Mouse (Mus musculus): ENCODE measurements around the gene Coil. TPM values are rescaled to one million over a fixed set of nuclear protein-coding genes. Genes with fewer than 3 reads are reported as not detected.

Coil gene
- total RNA-seq, 1 experiment = 37.8 TPM

DNA sequence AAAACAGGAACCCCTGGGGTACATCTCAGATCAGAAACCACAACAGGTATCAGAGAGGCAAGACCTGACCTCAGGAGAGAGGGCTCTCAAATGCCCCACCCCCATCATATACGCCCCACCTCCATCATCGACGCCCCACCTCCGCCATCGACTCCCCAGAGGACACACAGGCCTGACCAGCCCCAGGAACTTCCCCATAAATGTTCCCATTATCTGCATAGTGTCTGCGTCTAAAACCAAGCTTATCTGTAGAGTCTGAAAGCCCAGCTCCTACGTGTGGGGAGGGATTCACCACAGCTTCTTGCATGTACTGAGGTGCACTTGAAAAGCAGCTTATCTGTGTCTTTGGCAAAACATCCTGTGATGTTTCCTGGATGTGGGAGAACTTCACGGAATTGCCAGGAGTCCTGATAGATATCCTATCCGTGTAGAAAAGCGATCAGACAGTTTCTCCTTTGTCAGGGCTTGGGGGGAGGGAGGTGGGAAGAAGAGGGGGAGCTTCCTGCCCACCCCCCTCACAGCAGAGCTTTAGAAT lies 58.9 kb downstream of the Coil start:
- no peak overlapping the region for H3K27ac ChIP-seq (ENCODE audit: insufficient read depth, low read depth, low read length, poor library complexity, severe bottlenecking)
- DNase-seq (ENCODE audit: low read depth, low spot score) = no peak
- no peaks in the 10 kb centered on the region for H3K9me3 ChIP-seq (ENCODE audit: control insufficient read depth, insufficient read depth, low read depth, low read length)
- in situ Hi-C loops (cut with MboI; ENCODE audit: low sequenced_read_pairs in 2 of 2, unreplicated experiment in 2 of 2) = no loop called here
- no peaks in the 10 kb centered on the region for H3K36me3 ChIP-seq (ENCODE audit: control insufficient read depth, insufficient read depth, low read length, poor library complexity, severe bottlenecking)
- H3K4me1 ChIP-seq (ENCODE audit: control insufficient read depth in 2 of 2, insufficient read depth in 2 of 2, low read length in 2 of 2, poor library complexity in 1 of 2) = peaks cover 10 to 19% of the 10 kb centered on the region in 2 experiments
- TF ChIP-seq ZC3H11A (IDR thresholded peaks at IDR 0.05; ENCODE audit: borderline replicate concordance, low read depth, low read length) = no peak
- no peak for TF ChIP-seq MAFK (IDR thresholded peaks at IDR 0.05; ENCODE audit: insufficient read depth, low read depth, low read length)
- TF ChIP-seq CHD2 (IDR thresholded peaks at IDR 0.05; ENCODE audit: low read depth, low read length) = no peak
- no peak for TF ChIP-seq ZNF384 (IDR thresholded peaks at IDR 0.05; ENCODE audit: low read depth, low read length)
- TF ChIP-seq HCFC1 (IDR thresholded peaks at IDR 0.05; ENCODE audit: borderline replicate concordance, insufficient read depth, low read length) = no peak
- no peak overlapping the region for H3K9ac ChIP-seq (ENCODE audit: insufficient read depth, low read depth, low read length, poor library complexity, severe bottlenecking)
- H3K4me3 ChIP-seq (ENCODE audit: insufficient read depth in 1 of 2, low read depth in 1 of 2, low read length in 2 of 2, poor library complexity in 1 of 2, severe bottlenecking in 1 of 2) = 0 out of 4 replicates have a peak overlapping the region, but pooled peaks of 1 of the 2 experiments have one; percentile 16

DNA sequence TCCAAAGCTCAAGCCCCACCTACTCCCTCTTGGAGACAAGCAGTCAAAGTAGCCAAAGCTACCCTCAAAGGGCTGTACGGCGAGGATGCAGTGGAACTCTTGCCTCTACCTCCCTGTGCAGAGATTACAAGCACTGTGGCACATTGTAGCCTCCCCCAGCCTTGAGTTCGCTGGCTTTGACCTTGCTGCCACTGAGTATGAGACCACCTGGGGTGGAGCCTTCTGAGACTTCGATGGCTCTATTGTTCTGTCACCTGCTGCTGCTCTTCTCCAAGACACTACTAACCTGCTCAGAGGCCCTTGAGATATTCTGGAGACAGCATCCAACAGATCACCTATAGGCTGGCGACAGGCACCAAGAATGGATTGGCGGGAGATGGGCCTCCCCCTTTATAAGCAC lies 60.5 kb downstream of the Coil start:
- DNase-seq (ENCODE audit: low read depth, low spot score) = no peak
- H3K9ac ChIP-seq (ENCODE audit: insufficient read depth, low read depth, low read length, poor library complexity, severe bottlenecking) = no peak overlapping the region
- no peaks in the 10 kb centered on the region for H3K36me3 ChIP-seq (ENCODE audit: control insufficient read depth, insufficient read depth, low read length, poor library complexity, severe bottlenecking)
- no peaks in the 10 kb centered on the region for H3K9me3 ChIP-seq (ENCODE audit: control insufficient read depth, insufficient read depth, low read depth, low read length)
- no peak overlapping the region for H3K4me3 ChIP-seq (ENCODE audit: insufficient read depth in 1 of 2, low read depth in 1 of 2, low read length in 2 of 2, poor library complexity in 1 of 2, severe bottlenecking in 1 of 2)
- H3K27ac ChIP-seq (ENCODE audit: insufficient read depth, low read depth, low read length, poor library complexity, severe bottlenecking) = no peak overlapping the region
- no peak for TF ChIP-seq CHD2 (IDR thresholded peaks at IDR 0.05; ENCODE audit: low read depth, low read length)
- TF ChIP-seq HCFC1 (IDR thresholded peaks at IDR 0.05; ENCODE audit: borderline replicate concordance, insufficient read depth, low read length) = no peak
- TF ChIP-seq MAFK (IDR thresholded peaks at IDR 0.05; ENCODE audit: insufficient read depth, low read depth, low read length) = no peak
- no peak for TF ChIP-seq ZC3H11A (IDR thresholded peaks at IDR 0.05; ENCODE audit: borderline replicate concordance, low read depth, low read length)
- in situ Hi-C loops (cut with MboI; ENCODE audit: low sequenced_read_pairs in 2 of 2, unreplicated experiment in 2 of 2) = no loop called here
- peaks cover 10 to 16% of the 10 kb centered on the region in 2 experiments for H3K4me1 ChIP-seq (ENCODE audit: control insufficient read depth in 2 of 2, insufficient read depth in 2 of 2, low read length in 2 of 2, poor library complexity in 1 of 2)

DNA sequence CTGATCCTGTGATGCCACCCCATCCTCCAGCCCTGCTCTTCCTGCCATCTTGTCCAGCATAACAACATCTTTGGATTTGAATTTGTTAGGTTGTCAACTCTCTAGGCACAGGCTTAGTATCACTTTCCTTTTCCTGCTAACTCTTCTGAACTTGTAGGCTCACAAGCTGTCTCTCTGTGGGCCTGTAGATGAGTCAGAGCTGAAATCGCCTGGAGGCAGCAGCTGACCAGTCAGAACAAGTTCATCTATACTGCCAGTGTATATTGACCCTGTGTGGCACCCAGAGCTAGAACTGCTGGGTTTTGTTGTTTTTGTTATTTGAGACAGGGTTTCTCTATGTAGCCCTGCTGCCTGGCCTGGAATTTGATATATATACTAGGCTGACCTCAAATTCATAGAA lies 61.1 kb downstream of the Coil start:
- Histone ChIP-seq H3K9ac (ENCODE audit: insufficient read depth, low read depth, low read length, poor library complexity, severe bottlenecking) (no peak overlapping the region), H3K4me1 (ENCODE audit: control insufficient read depth in 2 of 2, insufficient read depth in 2 of 2, low read length in 2 of 2, poor library complexity in 1 of 2) (peaks cover 10 to 16% of the 10 kb centered on the region in 2 experiments), H3K27ac (ENCODE audit: insufficient read depth, low read depth, low read length, poor library complexity, severe bottlenecking) (no peak overlapping the region), H3K9me3 (ENCODE audit: control insufficient read depth, insufficient read depth, low read depth, low read length) (no peaks in the 10 kb centered on the region), H3K4me3 (ENCODE audit: insufficient read depth in 1 of 2, low read depth in 1 of 2, low read length in 2 of 2, poor library complexity in 1 of 2, severe bottlenecking in 1 of 2) (no peak overlapping the region), H3K36me3 (ENCODE audit: control insufficient read depth, insufficient read depth, low read length, poor library complexity, severe bottlenecking) (no peaks in the 10 kb centered on the region)
- no peak for DNase-seq (ENCODE audit: low read depth, low spot score)
- in situ Hi-C loops (cut with MboI; ENCODE audit: low sequenced_read_pairs in 2 of 2, unreplicated experiment in 2 of 2) = no loop called here
- TF ChIP-seq ZNF384 (IDR thresholded peaks at IDR 0.05; ENCODE audit: low read depth, low read length) (no peak), ZC3H11A (IDR thresholded peaks at IDR 0.05; ENCODE audit: borderline replicate concordance, low read depth, low read length) (no peak), CHD2 (IDR thresholded peaks at IDR 0.05; ENCODE audit: low read depth, low read length) (no peak), MAFK (IDR thresholded peaks at IDR 0.05; ENCODE audit: insufficient read depth, low read depth, low read length) (no peak), HCFC1 (IDR thresholded peaks at IDR 0.05; ENCODE audit: borderline replicate concordance, insufficient read depth, low read length) (no peak)

DNA sequence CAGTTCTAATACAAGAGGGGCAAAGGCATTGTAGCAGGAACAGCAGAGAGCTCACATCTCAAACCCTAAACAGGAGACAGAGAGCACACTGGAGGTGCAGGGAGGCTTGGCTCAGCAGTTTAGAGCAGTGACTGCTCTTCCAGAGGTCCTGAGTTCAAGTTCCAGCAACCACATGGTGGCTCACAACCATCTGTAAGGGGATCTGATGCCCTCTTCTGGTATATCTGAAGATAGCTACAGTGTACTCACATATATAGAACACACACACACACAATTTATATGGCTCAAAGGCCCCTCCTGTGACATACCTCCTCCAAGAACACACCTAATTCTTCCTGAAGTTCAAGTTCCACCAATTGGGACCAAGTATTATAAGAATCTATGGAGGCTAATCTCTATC lies 64.5 kb downstream of the Coil start:
- no peak overlapping the region for H3K9ac ChIP-seq (ENCODE audit: insufficient read depth, low read depth, low read length, poor library complexity, severe bottlenecking)
- no peak overlapping the region for H3K4me3 ChIP-seq (ENCODE audit: insufficient read depth in 1 of 2, low read depth in 1 of 2, low read length in 2 of 2, poor library complexity in 1 of 2, severe bottlenecking in 1 of 2)
- no peak for DNase-seq (ENCODE audit: low read depth, low spot score)
- in situ Hi-C loops (cut with MboI; ENCODE audit: low sequenced_read_pairs in 2 of 2, unreplicated experiment in 2 of 2) = no loop called here
- no peak overlapping the region for H3K27ac ChIP-seq (ENCODE audit: insufficient read depth, low read depth, low read length, poor library complexity, severe bottlenecking)
- no peaks in the 10 kb centered on the region for H3K9me3 ChIP-seq (ENCODE audit: control insufficient read depth, insufficient read depth, low read depth, low read length)
- peaks cover 5 to 8% of the 10 kb centered on the region in 2 experiments; a peak in 3 of 4 replicates for H3K4me1 ChIP-seq (ENCODE audit: control insufficient read depth in 2 of 2, insufficient read depth in 2 of 2, low read length in 2 of 2, poor library complexity in 1 of 2)
- H3K36me3 ChIP-seq (ENCODE audit: control insufficient read depth, insufficient read depth, low read length, poor library complexity, severe bottlenecking) = peaks cover 9% of the 10 kb centered on the region
- no peak for TF ChIP-seq MAFK (IDR thresholded peaks at IDR 0.05; ENCODE audit: insufficient read depth, low read depth, low read length)
- TF ChIP-seq ZC3H11A (IDR thresholded peaks at IDR 0.05; ENCODE audit: borderline replicate concordance, low read depth, low read length) = no peak
- TF ChIP-seq CHD2 (IDR thresholded peaks at IDR 0.05; ENCODE audit: low read depth, low read length) = no peak
- TF ChIP-seq HCFC1 (IDR thresholded peaks at IDR 0.05; ENCODE audit: borderline replicate concordance, insufficient read depth, low read length) = no peak
- no peak for TF ChIP-seq ZNF384 (IDR thresholded peaks at IDR 0.05; ENCODE audit: low read depth, low read length)
